Mouse (Mus musculus) olfactory bulb, adult 2 months (tissue): ENCODE measurements at regions not wholly inside any gene's neighbourhood (a gene's known extent, or its start where the extent isn't known, plus 50 kb on each side); places are given as distances from the start of the nearest gene placed in this dataset.

ENCODE experiments used
- CTCF ChIP-seq: fragments of 200-500 bp; IDR thresholded peaks from 2 replicates; pipeline ENCODE4 v1.5.1; 2012; ENCODE audit warnings: low read depth, mild to moderate bottlenecking, low read length, moderate library complexity; ENCODE audit not compliant: insufficient read depth
- POLR2A ChIP-seq: fragments of 200-500 bp; IDR thresholded peaks from 2 replicates; pipeline ENCODE4 v1.6.1; 2012; ENCODE audit warnings: mild to moderate bottlenecking, low read depth, low read length, moderate library complexity; ENCODE audit not compliant: insufficient read depth

DNA sequence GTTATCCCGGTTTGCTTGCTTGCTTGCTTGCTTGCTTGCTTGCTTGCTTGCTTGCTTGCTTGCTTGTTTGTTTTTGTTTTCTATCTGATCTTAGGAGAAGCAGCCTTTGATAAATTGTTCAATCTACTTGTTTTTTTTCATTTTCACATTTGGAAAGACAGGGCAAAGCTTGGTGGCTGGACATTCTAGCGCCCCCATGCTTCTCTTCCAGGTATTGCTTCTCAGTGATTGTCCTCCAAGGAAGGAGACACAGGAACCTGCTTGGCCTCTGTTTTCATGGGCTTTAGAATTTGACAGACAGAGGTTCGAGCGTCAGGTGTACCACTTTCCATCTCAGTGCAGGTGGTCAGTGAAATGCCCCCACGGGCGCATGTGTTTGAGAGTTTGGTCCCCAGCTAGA is 120.8 kb downstream of the Pdcd6ip start:
- TF ChIP-seq POLR2A (no peak), CTCF (no peak)
